Mouse (Mus musculus): ENCODE measurements around the gene Ssc5d.
"Not testable (repeated sequence)": the region's sequence is repeated elsewhere in the genome, so short reads cannot be mapped to it uniquely, and the experiment has no call there.

Ssc5d gene

GRCm38 (mm10) chr7:4925441-4926381 lies at the start of gene Ssc5d:
TSS of gene Ssc5d (plus strand) at chr7:4925785.
- DNase-seq: no peak

DNA sequence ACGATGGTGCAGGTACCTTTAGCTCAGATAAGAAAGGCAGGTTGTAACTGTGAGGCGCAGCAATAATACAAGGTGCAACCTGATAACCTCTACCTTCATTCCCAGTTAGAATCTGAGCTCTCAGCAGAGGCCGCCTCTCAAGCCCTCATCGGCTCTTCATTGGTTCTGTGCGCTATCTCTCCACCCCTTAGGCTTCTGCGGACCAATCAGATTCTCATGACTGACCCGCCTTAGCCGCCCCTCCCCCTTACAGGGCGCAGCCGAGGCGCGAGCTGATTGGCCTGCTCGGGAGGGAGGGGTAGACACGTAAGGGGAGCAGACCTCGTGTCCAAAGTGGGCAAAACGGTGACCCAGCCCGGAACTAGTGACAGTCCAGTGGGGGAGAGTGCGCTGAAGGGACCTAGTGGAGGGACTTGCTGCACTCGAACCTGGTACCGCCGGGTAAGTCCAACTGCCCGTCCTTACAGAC lies 48.8 kb upstream of the Ssc5d start, which contains the start of gene Isoc2a:
Isoc2a (plus strand) TSS at position 401 of the 469 bp plus-strand sequence.
- DNase-seq: peak; percentile 86

GRCm38 (mm10) chr7:4877226-4877625 lies 48.4 kb upstream of the Ssc5d start:
- no peak for DNase-seq

GRCm38 (mm10) chr7:4878186-4878585 lies 47.4 kb upstream of the Ssc5d start:
- DNase-seq: no peak

GRCm38 (mm10) chr7:4879036-4879435 lies 46.5 kb upstream of the Ssc5d start:
- DNase-seq: not testable (repeated sequence)

GRCm38 (mm10) chr7:4886680-4887079 lies 38.9 kb upstream of the Ssc5d start:
- DNase-seq: no peak

GRCm38 (mm10) chr7:4895186-4895585 lies 30.4 kb upstream of the Ssc5d start:
- no peak for DNase-seq

DNA sequence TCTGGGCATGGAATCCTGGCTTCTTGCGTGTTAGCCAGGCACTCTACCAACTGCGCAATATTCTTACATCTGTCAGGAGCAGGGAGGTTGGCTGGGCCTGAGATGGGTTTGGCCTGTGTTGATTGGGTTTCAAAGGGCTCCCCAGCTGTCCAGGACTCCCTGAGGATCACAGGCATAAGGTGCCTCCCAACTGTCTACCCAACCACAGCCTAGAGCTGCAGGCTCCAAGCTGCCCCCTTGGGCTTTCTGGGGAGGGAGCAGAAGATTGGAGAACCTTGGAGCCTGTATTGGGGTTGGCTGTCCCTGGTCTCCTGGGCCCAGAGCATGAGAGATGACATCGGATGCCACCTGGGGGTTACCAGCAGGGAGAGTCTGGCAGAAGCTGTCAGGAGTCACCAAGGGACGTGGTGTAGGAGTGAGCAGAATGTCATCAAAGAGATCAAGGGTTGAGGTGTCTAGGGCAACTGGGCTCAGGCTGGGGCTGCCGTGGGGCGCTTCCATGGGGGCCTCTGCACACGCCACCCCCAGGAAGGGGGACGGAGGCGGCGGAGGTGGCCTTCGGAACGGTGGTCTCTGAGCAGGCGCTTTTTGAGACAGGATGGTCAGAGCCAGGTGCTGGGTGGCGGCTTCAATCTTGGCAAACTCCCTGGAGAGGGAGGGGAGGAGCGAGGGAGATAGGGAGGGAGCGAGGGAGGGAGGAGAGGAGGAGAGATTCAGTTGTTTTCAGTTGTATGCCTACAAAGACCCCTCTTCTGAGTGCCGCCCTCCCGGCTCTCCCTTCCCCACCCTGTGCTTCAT lies 26.5 kb upstream of the Ssc5d start:
- no peak for DNase-seq

DNA sequence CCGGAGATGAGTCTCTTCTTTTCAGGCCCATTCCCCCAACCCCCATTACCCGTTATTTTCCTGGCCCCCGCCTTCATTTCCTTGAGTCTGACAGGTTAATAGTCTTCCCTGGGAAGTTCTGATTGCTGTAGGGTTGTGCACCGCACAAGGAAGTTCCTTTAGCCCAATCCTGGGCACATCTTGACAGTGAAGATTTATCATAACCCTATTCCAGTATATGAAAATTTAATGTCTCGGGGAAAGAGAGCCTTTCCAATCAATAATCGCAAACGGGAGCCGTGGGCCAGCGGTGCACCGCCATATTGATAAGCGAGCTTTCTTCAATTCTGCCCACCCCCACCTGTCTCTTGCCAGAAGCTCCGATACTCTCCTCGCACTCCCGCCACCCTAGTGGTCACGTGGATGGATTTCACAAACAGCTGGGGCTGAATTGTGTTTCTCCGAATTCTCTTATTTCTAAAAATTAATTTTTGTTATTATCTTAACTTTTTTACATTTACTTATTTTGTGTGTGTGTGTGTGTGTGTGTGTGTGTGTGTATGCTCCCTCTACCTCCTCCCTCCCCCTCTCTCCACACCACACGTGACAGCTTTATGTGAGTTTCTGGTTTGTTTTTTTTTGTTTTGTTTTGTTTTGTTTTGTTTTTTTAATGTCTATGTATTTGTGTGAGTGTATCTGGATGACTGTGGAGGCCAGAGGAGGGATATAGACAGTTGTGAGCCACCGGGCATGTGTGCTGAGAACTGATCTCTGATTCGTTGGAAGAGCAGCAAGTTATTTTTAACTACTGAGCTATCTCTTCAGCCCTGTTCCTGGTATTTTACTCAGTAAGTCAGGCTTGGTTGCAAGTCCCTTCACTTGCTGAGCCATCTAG lies 25.7 kb upstream of the Ssc5d start:
- no peak for DNase-seq

- no peak for DNase-seq
Observed at GRCm38 (mm10) chr7:4900523-4900851, 25.1 kb upstream of the Ssc5d start.

DNA sequence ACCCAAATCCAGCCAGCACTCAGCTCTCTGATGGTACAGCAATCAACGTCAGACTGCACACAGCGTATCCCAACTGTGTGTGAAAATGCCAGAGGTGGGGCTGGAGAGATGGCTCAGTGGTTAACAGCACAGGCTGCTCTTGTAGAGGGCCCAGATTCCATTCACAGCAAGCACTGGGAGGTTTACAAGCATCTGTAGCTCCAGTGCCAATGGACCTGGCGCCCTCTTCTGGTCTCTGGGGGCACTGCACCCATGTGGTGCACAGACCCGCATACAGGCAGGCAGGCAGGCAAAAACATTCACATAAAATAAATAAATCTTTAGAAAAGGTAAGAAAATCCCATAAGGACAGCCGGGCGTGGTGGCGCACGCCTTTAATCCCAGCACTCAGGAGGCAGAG lies 24.4 kb upstream of the Ssc5d start:
- no peak for DNase-seq

GRCm38 (mm10) chr7:4902404-4902803 lies 23.2 kb upstream of the Ssc5d start:
- DNase-seq: no peak

DNA sequence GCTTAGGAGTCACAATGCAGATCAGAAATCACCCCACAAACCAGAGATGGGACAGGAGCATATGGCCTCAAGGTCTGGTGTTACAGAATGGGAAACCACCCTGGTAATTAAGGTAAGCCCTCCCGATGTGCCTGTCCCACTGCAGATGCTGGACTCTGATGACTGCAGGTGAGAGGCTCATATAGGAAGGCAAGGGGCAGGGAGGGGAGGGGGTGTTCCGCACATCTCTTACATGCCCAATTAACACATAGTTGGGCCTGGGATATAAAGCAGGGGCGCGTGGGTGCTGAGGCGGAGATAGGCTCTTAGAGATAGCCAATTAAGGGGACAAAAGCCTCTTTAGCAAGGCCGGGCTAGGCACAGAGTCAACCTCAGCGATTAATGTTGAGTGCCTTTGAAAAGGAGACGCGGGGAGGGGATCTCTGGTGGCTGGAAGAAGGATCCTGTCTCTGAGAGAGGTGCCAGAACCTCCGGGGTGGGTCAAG lies 19.1 kb upstream of the Ssc5d start, which contains the start of gene Gm36210:
Gm36210 (minus strand) TSS at position 51 of the 485 bp plus-strand sequence.
- DNase-seq: no peak

DNA sequence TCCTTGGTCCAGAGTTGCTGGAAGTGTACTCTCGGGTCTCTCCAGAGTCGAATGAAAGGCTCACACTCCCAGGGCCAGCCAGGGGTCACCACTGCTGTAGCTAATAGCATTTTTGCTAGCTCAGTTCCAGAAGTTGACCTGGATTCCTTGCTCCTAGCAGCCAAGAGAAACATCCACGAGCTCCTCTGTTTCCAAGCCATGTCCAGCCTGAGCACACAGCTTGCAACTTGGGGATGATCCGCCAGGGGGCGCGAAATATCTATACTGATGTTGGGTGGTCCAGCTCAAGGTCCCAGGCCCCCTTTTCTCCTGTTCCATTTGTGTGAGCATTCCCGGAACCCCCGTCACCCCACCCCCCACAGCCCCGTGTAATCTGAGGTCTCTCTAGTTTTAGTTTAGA lies 14.0 kb upstream of the Ssc5d start:
- peak; percentile 49 for DNase-seq

DNA sequence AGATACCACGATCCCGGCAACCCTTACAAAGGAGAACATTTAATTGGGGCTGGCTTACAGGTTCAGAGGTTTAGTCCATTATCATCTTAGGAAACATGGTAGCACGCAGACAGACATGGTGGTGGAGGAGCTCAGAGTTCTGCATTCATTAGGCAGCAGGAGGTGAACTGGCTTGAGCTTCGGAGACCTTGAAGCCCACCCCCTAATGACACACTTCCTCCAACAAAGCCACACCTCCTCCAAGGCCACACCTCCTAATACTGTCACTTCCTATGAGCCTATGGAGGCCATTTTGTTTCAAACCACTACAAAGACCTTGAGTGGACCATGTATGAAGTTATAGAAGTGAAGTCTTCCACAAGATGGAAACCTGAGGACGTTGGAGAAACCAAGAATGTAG lies 13.3 kb upstream of the Ssc5d start:
- DNase-seq: no peak

GRCm38 (mm10) chr7:4915007-4915665 lies 10.4 kb upstream of the Ssc5d start, which contains the start of gene Zfp628:
TSS of gene Zfp628 (plus strand) at chr7:4915217.
- peak; percentile 97 for DNase-seq

DNA sequence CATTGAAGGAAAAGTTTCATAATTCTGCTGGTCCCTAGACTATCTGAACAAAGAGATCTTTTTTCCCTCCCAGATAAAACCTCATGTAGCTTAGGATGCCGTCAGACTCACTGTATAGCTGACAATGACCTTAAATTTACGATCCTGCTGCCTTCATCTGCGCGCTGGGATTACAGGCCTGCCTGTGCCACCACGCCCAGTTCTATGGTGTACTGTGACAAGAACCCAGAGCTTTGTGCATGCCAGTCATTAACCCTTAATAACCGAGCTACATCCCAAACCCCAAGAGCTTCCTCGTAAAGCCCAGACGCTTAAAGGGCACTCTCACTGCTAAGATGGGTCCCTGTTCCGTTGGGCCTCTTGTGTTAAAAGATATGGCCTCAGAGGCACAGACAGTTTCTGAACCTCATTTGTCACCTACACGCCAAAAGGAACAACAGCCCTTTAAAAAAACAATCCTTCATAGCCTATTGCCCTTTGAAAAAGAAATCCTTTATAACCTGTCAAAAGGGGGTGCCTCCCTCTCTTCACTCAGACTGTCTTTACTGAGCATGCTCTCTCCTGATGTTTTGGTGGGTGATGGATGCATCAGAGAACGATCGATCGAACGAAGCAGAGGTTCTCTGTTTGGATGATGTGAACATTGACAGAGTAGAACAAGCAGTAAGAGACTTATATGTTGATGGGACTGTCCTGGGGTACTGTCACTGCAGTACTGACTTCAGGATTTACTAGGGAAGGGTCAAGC lies 9.7 kb upstream of the Ssc5d start:
- DNase-seq: peak; percentile 58

GRCm38 (mm10) chr7:4917494-4917893 lies 8.1 kb upstream of the Ssc5d start:
- no peak for DNase-seq

DNA sequence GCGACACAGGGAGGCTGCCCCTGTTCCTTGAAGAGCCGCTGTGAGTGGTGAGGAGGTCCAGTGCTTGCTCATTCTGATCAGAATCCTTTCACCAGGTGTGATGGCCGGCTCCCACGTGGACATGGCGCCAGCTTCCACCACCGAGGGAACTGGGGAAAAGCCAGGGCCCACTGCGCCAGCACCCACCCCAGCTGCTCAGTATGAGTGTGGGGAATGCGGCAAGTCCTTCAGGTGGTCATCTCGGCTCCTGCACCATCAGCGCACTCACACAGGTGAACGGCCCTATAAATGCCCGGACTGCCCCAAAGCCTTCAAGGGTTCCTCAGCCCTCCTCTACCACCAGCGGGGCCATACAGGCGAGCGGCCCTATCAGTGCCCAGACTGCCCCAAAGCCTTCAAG lies 6.9 kb upstream of the Ssc5d start:
- no peak for DNase-seq

GRCm38 (mm10) chr7:4919096-4919495 lies 6.5 kb upstream of the Ssc5d start:
- no peak for DNase-seq

GRCm38 (mm10) chr7:4919971-4920370 lies 5.6 kb upstream of the Ssc5d start:
- DNase-seq: no peak
